Mouse (Mus musculus): ENCODE measurements around the gene Nfya.

DNA sequence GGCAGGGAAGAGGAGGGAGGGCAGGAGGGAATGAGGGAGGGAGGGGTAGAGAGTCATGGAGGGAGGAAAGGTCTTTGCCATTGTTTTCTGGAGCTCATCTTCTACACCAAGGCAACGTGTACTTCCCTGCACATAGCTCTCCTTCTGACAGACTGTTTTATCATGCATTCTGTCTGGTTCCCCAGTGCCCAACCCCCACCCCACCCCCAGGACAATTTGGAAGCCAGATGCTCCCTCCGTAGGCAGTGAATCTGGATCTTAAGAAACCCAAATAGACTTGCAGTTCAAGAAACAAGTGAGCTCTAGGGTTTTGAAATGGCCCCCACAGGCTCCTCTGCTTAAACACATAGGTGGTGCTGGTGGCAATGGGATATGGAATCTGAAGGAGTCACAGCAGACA is 51.8 kb downstream of the Nfya start:
- no peak for TF ChIP-seq POLR2A (IDR thresholded peaks at IDR 0.05; ENCODE audit: low read depth, low read length)
- no peak for TF ChIP-seq CTCF (conservative IDR thresholded peaks at IDR 0.05 in 1 of 2, IDR thresholded peaks at IDR 0.05 in 1 of 2; ENCODE audit: low read depth in 2 of 2, low read length in 2 of 2)
- no peak for TF ChIP-seq ZNF384 (IDR thresholded peaks at IDR 0.05; ENCODE audit: low read depth, low read length)
- no peak for TF ChIP-seq CHD1 (IDR thresholded peaks at IDR 0.05; ENCODE audit: low read depth, low read length)
- TF ChIP-seq PAX5 (IDR thresholded peaks at IDR 0.05; ENCODE audit: low read length): no peak
- no peak for TF ChIP-seq RAD21 (IDR thresholded peaks at IDR 0.05; ENCODE audit: low read depth, low read length)
- TF ChIP-seq TBP (conservative IDR thresholded peaks at IDR 0.05; ENCODE audit: low read depth, low read length): no peak
- TF ChIP-seq MAX (IDR thresholded peaks at IDR 0.05; ENCODE audit: low read length): no peak
